Mouse (Mus musculus): ENCODE data around the gene Cep135. TPM values are rescaled to one million over a fixed set of nuclear protein-coding genes. Genes with fewer than 3 reads are reported as not detected.

Cep135 gene
- 2.6 and 3.5 TPM in 2 replicates for polyA plus RNA-seq (2012)

GRCm38 (mm10) chr5:76588551-76589283 is at the start of gene Cep135:
Gene Cep135, plus strand, starts transcription at chr5:76588698.

GRCm38 (mm10) chr5:76656212-76656611 is 67.7 kb downstream of the Cep135 start, which contains the start of gene C530008M17Rik:
Gene C530008M17Rik, plus strand, starts transcription at chr5:76656512.

Other genes with a start within 250 kb of the Cep135 start
- gene Nmu, start 224.9 kb upstream of the Cep135 start, polyA plus RNA-seq (2012), result not detected in 2 replicates
- gene Gm7271, start 104.7 kb upstream of the Cep135 start, polyA plus RNA-seq (2012), result not detected in 2 replicates
- gene Exoc1, start 59.4 kb upstream of the Cep135 start, polyA plus RNA-seq (2012), result 1.8 and 2.0 TPM in 2 replicates
- 11.6 and 18.3 TPM in 2 replicates for gene C530008M17Rik, start 67.8 kb downstream of the Cep135 start, polyA plus RNA-seq (2012)

All from megakaryocyte-erythroid progenitor cell, adult 5 weeks (primary cell).